Mouse (Mus musculus) fibroblast of lung, adult 2 months (primary cell): ENCODE results near the gene Txlna.

ENCODE experiments used
- DNase-seq: peaks from one replicate; pipeline ENCODE4 v3.0.0-alpha.2; 2011; ENCODE audit warnings: low read depth

The Txlna gene

GRCm38 (mm10) chr4:129624281-129625028, 16.4 kb downstream of the Txlna start:
- peak; percentile 83 for DNase-seq

GRCm38 (mm10) chr4:129623681-129624091, 17.2 kb downstream of the Txlna start, which contains the start of gene Ccdc28b:
Gene Ccdc28b (minus strand): TSS chr4:129623947.
- DNase-seq = no peak

- no peak for DNase-seq
These were observed 17.9 kb downstream of the Txlna start for GRCm38 (mm10) chr4:129622803-129623535.

GRCm38 (mm10) chr4:129622120-129622802, 18.6 kb downstream of the Txlna start:
- no peak for DNase-seq

- peak; percentile 41 for DNase-seq
These were observed 19.5 kb downstream of the Txlna start for GRCm38 (mm10) chr4:129621283-129621841.

DNA sequence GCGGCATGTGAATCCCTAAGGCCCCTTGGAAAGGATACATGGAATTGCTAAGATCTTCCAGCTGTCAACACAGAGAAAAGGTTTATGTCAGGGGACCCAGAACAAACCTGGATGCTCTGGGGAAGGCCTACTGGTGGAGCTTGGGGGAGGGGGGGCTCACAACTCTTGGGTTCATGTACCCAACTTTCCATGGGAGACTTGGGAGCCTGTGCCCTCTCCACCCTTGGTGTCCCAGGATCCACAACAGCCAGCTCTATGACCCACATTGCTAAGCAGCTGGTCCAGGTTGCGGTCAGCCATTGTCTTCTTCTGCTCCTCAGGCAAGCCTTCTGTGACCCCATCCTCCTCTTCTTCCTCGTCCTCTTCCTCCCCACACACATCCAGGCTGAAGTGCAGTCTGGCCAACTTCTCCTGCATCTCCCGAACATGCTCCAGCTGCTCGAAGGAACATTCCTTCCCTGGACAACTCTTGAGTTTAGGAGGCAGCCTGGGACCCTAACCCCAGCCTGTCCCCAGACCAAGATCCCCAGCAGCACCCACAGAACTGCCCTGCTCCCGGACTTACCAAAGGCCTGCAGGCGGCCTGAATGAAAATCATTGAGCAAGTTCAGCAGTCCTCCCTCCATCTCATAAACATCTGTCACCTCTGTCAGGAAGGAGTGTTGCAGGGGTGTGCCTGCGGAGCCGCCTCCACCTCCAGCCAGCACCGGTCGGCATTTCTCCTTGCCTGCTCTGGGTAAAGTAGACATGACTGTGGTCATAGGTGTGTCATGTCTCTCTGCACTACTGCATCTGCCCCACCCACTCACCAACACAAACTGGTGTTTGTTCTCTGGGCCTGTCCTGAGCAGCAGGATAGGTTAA, 20.2 kb downstream of the Txlna start:
- no peak for DNase-seq

DNA sequence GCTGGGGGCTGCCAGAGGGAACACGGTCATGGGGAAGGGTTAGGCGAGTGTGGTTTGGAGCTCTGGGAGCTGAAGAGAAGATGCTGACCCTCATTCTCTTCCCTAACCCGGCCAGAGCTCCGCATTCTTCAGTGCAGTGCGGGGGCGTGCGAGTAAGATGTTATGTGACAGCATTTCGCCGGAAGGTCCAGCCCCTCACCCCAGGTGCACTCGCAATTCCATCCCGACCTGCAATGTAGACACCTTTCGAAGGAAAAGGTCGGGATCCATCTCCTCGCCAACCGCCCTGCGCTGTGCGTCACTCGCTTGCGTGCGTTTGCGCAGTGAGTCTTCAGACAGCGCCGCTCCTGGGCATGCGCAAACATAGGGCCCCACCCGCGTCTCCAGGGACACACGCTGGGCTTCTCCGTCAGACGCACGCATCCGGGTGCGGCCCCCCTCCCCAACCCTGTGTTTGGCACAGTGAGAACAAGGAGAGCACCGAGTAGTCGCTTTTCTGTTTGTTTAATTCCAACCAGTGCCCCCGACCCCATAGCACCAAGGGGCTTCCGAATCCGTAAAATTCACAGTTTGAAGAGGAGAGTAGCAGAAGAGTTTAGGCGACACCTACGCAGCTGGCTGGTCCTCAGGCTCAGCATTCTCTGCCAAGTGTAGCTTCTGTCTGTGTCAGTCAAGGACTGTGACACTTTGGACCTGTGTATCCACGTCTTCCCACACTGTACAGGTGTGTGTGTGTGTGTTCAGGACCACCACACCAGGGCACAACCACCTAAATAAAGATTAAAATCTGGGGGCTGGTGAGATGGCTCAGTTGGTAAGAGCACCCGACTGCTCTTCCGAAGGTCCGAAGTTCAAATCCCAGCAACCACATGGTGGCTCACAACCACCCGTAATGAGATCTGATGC, 21.8 kb downstream of the Txlna start, which contains the start of gene Iqcc:
Gene Iqcc, minus strand, starts transcription at position 314 of the 906 bp plus-strand sequence.
- DNase-seq = peak; percentile 82

- no peak for DNase-seq
These were observed 22.8 kb downstream of the Txlna start for GRCm38 (mm10) chr4:129618031-129618430.

- DNase-seq = no peak
These were observed 23.7 kb downstream of the Txlna start for GRCm38 (mm10) chr4:129617121-129617641.

DNA sequence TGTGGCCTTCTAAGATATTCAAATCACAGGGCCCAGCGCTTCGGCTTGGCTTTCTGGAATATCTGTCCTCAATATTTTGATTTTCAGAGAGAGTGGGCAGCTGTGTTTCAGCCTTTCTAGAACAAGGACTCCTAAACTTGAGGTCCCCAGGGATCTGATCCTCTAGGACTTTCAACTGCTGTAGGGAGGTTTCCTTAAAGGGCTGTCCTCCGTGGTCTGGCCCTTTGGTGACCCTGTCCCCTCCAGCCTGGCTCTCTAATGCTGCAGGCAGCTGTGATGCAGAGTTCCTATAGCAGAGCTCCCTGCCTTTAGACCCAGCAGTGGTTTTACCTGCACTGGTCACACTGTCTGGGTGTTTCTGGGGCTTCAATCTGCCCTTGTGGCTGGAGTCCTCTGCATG, 24.2 kb downstream of the Txlna start:
- no peak for DNase-seq

GRCm38 (mm10) chr4:129615801-129616290, 25.0 kb downstream of the Txlna start:
- no peak for DNase-seq

- DNase-seq = no peak
These were observed 26.8 kb downstream of the Txlna start, which contains the start of gene Dcdc2b for GRCm38 (mm10) chr4:129614093-129614492. Gene Dcdc2b (minus strand): TSS chr4:129614257.

DNA sequence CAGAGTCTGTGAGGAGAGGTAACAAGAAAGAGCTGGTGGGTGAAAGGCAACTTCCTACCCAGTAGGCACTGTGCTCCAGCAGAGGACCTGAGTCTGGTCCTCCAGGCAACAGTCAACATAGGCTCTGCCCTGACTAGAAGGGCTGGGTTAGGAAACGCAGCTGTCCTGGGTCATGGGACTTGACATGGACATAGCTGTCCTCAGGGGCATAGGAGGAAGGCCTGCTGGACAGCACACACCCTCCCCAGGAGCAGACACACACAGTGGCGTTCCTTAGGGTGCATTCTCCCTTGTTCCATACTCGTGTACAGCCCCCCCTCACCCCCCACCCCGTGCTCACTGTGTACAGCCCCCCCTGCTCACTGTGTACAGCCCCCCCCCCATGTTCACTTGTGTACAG, 30.4 kb downstream of the Txlna start:
- no peak for DNase-seq

DNA sequence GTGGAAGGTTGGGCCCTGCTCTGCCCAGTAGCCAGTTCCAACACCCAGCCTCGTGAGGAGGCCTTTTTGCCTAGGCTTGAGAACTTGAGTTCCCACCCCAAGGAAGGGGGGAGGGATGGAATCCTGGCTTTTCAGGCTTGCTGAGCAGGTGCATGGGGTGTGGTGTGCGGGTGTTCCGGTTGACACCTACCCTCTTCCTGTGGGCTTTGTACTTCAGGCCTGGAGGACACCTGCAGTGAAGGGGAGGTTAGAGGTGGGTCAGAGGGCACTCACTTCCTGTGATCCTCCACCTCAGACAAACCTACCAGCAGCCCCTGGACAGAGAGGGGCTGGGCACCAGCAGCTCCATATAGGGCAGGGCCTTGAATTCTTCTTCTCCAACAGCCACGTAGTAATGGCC, 30.8 kb downstream of the Txlna start:
- no peak for DNase-seq

DNA sequence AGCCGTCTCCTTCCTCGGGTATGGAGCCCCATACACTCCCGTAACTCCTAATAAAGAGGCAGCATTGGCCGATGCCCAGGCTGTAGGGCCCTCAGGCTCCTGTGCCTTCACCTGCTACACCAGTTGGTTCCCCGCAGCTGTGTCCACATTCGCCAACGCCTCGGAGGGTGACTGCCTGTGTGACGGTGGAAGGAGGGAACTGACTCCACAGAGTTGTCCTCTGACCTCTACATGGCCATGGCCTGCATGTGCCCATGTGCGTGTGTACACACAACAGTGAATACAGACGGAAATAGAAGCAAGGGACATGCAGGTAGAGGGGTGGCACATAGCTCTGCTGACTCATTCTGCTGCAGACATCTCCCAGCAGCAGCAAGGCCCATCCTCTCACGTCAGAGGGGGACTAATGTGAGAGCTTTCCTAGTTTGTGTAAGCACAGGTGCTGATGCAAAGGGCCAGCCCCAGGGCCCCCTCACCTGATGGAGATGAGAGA, 31.7 kb downstream of the Txlna start:
- DNase-seq = no peak

- peak; percentile 49 for DNase-seq
These were observed 32.3 kb downstream of the Txlna start for GRCm38 (mm10) chr4:129608426-129609025.

GRCm38 (mm10) chr4:129600233-129601158, 40.4 kb downstream of the Txlna start, which contains the start of the genes Eif3i and Tmem234:
Gene Eif3i (minus strand): TSS chr4:129600648.
Gene Tmem234 (plus strand): TSS chr4:129600668.
- peak; percentile 40 for DNase-seq

DNA sequence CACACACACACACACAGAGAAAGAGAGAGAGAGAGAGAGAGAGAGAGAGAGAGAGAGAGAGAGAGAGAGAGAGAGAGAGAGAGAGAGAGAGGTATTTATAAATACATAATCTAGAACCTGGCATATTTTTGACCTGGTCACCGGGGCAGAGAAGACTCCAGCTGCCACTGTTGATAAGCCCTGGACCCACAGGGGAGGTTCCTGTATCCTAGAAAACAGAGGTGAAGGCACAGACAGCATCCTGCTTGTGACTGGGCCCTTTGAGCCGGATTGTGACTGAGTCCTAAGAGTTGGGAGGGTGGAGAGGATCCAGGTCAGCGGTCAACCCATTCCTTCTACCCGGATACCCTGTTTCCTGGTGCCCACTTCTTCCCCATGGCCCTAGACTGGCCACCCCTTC, 52.0 kb downstream of the Txlna start:
- DNase-seq = no peak
